Comparison of ENCODE assay signal across 13 mouse cellular contexts in the genomic region with DNA sequence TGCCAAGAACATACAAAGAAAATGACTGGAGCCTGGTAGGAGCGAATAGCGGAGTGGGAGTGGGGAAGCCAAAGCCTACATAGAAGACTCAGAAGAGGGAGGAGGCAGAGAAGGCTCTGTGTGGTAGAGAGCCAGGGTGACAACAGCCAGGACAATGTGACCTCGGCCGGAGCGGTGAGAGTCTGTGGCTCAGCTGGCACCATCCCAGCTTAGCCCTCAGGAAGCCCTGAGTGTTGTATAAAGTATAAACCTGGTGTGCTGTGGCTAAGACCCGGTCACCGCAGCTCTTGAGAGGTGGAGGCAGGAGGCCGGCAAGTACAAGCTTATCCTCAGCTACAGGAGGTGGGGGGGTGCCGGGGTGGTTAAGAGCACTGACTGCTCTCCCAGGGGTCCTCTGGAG. TPM values are rescaled to one million over a fixed set of nuclear protein-coding genes. Genes with fewer than 3 reads are reported as not detected.
DNase-seq lines count a peak whose midpoint lies in the region; ATAC-seq and TF ChIP-seq lines count a peak whose summit lies in the region.
"Had no signal": no experiment of that assay in that cellular context is flagged by ENCODE, and none has a peak within 500 bp of the region (broad histone marks: within the 10 kb centered on the region; RNA-seq: fewer than 3 reads in every experiment).

No protein-coding gene starts in this region.

- H3K4me1 ChIP-seq in heart, embryonic 11.5 days (ENCODE audit: control insufficient read depth, insufficient read depth, low read length): peaks cover 21% of the 10 kb centered on the region
- 0 out of 2 replicates have a peak, but pooled peaks cover 3% of the 10 kb centered on the region for H3K4me1 ChIP-seq in lung, postnatal 0 days (ENCODE audit: insufficient read depth, low read depth, low read length)

- intact Hi-C loops in heart, postnatal 14 days (cut with DNase I): loop anchor here (10.0 kb wide), 1 partner anchor 433 kb away; a partner anchor contains a TSS

- peaks cover 7% of the 10 kb centered on the region for H3K36me3 ChIP-seq in heart, embryonic 11.5 days (ENCODE audit: control insufficient read depth, insufficient read depth, low read length)
- 0 out of 2 replicates have a peak, but pooled peaks cover under 1% of the 10 kb centered on the region for H3K36me3 ChIP-seq in lung, postnatal 0 days (ENCODE audit: insufficient read depth, low read length)

- no peaks in the 10 kb centered on the region for H3K9me3 ChIP-seq in heart, embryonic 11.5 days (replicated peaks; ENCODE audit: control insufficient read depth, low read length)
- H3K9me3 ChIP-seq in lung, postnatal 0 days (ENCODE audit: low read length): no peaks in the 10 kb centered on the region

- no peak overlapping the region for H3K27ac ChIP-seq in heart, embryonic 11.5 days (ENCODE audit: low read depth, low read length)
- peak overlapping the region; percentile 90; the same call in 1 of the 2 replicates for H3K27ac ChIP-seq in layer of hippocampus, adult 2 months
- H3K27ac ChIP-seq in lung, postnatal 0 days (ENCODE audit: low read length): no peak overlapping the region

- no peak for DNase-seq in heart, postnatal 14 days
- DNase-seq in layer of hippocampus, adult 2 months (ENCODE audit: low spot score in 2 of 2): no peak
- no peak for DNase-seq in layer of hippocampus, adult 9-10 months (ENCODE audit: low spot score)
- peak; percentile 50 for DNase-seq in Muller cell, postnatal 12 days (ENCODE audit: inconsistent ontology term)
- no peak for DNase-seq in lung, postnatal 0 days (ENCODE audit: low spot score)
- DNase-seq in frontal cortex, postnatal 14 days (ENCODE audit: low spot score in 2 of 2): no peak
- DNase-seq: thymus, adult 18-20 months had no signal

- H3K9ac ChIP-seq in heart, embryonic 11.5 days (ENCODE audit: low read depth, low read length): peak overlapping the region; percentile 16; the same call in 1 of the 2 replicates
- H3K9ac ChIP-seq in lung, postnatal 0 days (replicated peaks; ENCODE audit: low read depth): no peak overlapping the region

- no peak overlapping the region for H3K4me3 ChIP-seq in heart, embryonic 11.5 days (ENCODE audit: low read depth, low read length)
- no peak overlapping the region for H3K4me3 ChIP-seq in layer of hippocampus, adult 2 months
- no peak overlapping the region for H3K4me3 ChIP-seq in lung, postnatal 0 days (ENCODE audit: low read depth, low read length)

- no peaks in the 10 kb centered on the region for H3K27me3 ChIP-seq in heart, embryonic 11.5 days (ENCODE audit: control insufficient read depth, insufficient read depth, low read length)
- H3K27me3 ChIP-seq in lung, postnatal 0 days (replicated peaks; ENCODE audit: insufficient read depth, low read length): no peaks in the 10 kb centered on the region

- no peak overlapping the region for H3K4me2 ChIP-seq in heart, embryonic 11.5 days
- H3K4me2 ChIP-seq in lung, postnatal 0 days (replicated peaks; ENCODE audit: low read depth, low read length): no peak overlapping the region

- 62% methylated on average over 9 of the region's 9 CpGs for WGBS in heart, embryonic 11.5 days (ENCODE audit: insufficient replicate concordance)
- 44% methylated on average over 9 of the region's 9 CpGs for WGBS in lung, postnatal 0 days

- no peak for ATAC-seq in heart, embryonic 11.5 days (replicated peaks; ENCODE audit: insufficient number of reproducible peaks, low FRiP score, low TSS enrichment)
- peak; percentile 31 for ATAC-seq in common myeloid progenitor, adult 5-6 weeks (replicated peaks; ENCODE audit: low read depth, poor library complexity, severe bottlenecking)
- no peak for ATAC-seq in lung, postnatal 0 days
- ATAC-seq: activated CD4-positive, CD25-positive, alpha-beta regulatory T cell, adult 4 months; inflammation-experienced regulatory T-cells, adult 6 months had no signal

- no peak for TF ChIP-seq EP300 in lung, postnatal 0 days (IDR thresholded peaks at IDR 0.05)

- TF ChIP-seq CTCF in layer of hippocampus, adult 2 months (conservative IDR thresholded peaks at IDR 0.05): no peak
- TF ChIP-seq CTCF in lung, postnatal 0 days (IDR thresholded peaks at IDR 0.05): no peak

RNA-seq across cellular contexts. Expression of a gene that starts 0.9 kb away (rescaled TPM):
- 659 and 724 TPM in 2 replicates for polyA plus RNA-seq in heart, embryonic 11.5 days (2014; fragmentation: Nextera tagmentation; extraction: Ambion mirVana)
- 100 to 1,000 TPM; 542 to 580 TPM for total RNA-seq in heart, postnatal 14 days (2021)
- total RNA-seq in layer of hippocampus, adult 2 months (2021): 100 to 1,000 TPM; 495 to 504 TPM
- 2,180 and 2,411 TPM in 2 replicates for total RNA-seq in common myeloid progenitor, adult 5-6 weeks (2017)
- 627 and 659 TPM in 2 replicates for polyA plus RNA-seq in lung, postnatal 0 days (2015; fragmentation: Nextera tagmentation; extraction: Ambion mirVana)

RNA-seq across cellular contexts. Expression of a gene that starts 2.3 kb away (rescaled TPM):
- polyA plus RNA-seq in heart, embryonic 11.5 days (2014; fragmentation: Nextera tagmentation; extraction: Ambion mirVana): not detected in 2 replicates
- total RNA-seq in heart, postnatal 14 days (2021): not detected
- total RNA-seq in layer of hippocampus, adult 2 months (2021): not detected
- not detected in 2 replicates for total RNA-seq in common myeloid progenitor, adult 5-6 weeks (2017)
- polyA plus RNA-seq in lung, postnatal 0 days (2015; fragmentation: Nextera tagmentation; extraction: Ambion mirVana): not detected in 2 replicates
- total RNA-seq: ES-E14; layer of hippocampus, postnatal 14 days had no signal
- polyA plus RNA-seq: activated CD4-positive, CD25-positive, alpha-beta regulatory T cell, adult 4 months; inflammation-experienced regulatory T-cells, adult 6 months had no signal

RNA-seq across cellular contexts. Expression of a gene that starts 14.0 kb away (rescaled TPM):
- 38.8 and 47.4 TPM in 2 replicates for polyA plus RNA-seq in heart, embryonic 11.5 days (2014; fragmentation: Nextera tagmentation; extraction: Ambion mirVana)
- total RNA-seq in heart, postnatal 14 days (2021): 100 to 1,000 TPM; 320 to 341 TPM
- 100 to 1,000 TPM; 462 to 510 TPM for total RNA-seq in layer of hippocampus, adult 2 months (2021)
- total RNA-seq in common myeloid progenitor, adult 5-6 weeks (2017): 113 TPM in 2 replicates
- 47.6 and 54.1 TPM in 2 replicates for polyA plus RNA-seq in lung, postnatal 0 days (2015; fragmentation: Nextera tagmentation; extraction: Ambion mirVana)

RNA-seq across cellular contexts. Expression of a gene that starts 18.0 kb away (rescaled TPM):
- polyA plus RNA-seq in heart, embryonic 11.5 days (2014; fragmentation: Nextera tagmentation; extraction: Ambion mirVana): 2.5 and 2.9 TPM in 2 replicates
- total RNA-seq in heart, postnatal 14 days (2021): under 1 TPM; 0.27 to 0.48 TPM
- total RNA-seq in layer of hippocampus, adult 2 months (2021): 100 to 1,000 TPM; 321 to 335 TPM
- not detected in 2 replicates for total RNA-seq in common myeloid progenitor, adult 5-6 weeks (2017)
- 0.45 and 0.70 TPM in 2 replicates for polyA plus RNA-seq in lung, postnatal 0 days (2015; fragmentation: Nextera tagmentation; extraction: Ambion mirVana)
